Mouse (Mus musculus): Measurements from ENCODE around the gene 2610318N02Rik.
"Not testable (repeated sequence)": the region's sequence is repeated elsewhere in the genome, so short reads cannot be mapped to it uniquely, and the experiment has no call there.

The 2610318N02Rik gene

DNA sequence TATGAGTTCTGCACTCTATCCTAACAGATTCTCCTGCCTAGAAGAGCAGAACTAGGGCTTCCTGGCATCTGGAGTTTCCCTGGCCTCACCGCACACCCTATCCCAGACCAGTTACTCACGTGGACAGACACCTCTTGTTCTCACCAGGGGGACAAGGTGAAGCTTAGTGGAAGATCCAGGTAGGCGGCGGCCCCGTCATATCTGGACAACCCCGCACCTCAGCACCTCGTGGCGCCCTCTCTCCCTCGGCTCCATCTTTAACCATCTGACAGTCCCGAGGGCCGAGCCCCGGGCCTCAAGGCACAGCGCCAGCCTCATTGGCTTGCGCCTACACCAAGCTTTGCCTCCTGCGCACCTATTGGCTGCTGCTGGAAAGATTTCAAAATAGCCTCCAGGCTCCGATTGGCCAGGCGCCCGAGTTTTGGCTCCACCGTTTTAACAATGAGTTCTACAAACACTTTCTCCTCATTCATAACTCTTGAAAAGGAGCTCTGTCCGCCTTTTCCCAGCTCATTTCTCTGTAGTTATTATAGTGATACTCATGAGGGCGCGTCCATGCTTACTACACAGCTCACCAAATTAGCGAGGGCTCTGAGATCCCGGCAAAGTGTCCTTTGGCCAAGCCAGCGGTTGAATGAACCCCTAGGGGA lies at the start of gene 2610318N02Rik:
2610318N02Rik (minus strand) TSS at position 297 of the 650 bp plus-strand sequence.
- ATAC-seq (ENCODE audit: low TSS enrichment): peak; percentile 60

DNA sequence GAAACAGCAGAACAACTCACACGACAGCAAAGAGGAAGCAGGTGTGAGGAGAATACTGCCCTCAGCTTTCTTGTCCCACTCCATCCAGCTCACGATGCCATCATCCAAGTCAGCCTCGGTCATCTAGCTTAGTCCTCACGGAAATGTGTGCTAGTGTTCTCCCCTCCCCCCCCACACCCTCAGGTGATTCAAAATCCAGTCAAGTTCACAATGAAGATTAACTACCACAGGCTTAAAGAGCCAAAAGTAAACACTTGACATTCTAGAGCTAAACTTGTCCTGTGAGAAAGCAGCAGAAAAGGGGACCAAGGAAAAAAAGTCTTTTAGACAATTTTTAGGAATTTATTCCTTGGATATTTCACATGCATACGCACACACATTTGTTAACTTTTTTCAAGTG lies 43.1 kb upstream of the 2610318N02Rik start:
- ATAC-seq (ENCODE audit: low TSS enrichment): no peak

DNA sequence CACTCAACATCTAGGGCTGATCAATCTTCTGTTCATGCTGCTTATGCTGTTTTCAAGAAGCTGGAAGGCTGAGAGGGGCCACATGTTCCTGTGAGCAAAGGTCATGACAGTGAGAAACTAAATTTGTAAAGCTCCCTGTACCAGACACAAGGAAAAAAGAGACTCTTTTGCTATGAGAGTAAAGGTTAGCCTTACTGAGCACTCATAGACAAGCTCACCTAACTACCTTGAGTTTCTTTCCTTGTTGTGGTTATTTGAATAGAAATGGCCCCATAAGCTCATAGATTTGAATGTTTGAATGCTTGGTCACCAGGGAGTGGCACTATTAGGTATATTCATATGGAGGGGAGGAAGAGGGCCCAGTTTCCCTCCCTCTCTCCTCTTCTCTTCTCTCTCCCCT lies 42.2 kb upstream of the 2610318N02Rik start:
- ATAC-seq (ENCODE audit: low TSS enrichment): no peak

DNA sequence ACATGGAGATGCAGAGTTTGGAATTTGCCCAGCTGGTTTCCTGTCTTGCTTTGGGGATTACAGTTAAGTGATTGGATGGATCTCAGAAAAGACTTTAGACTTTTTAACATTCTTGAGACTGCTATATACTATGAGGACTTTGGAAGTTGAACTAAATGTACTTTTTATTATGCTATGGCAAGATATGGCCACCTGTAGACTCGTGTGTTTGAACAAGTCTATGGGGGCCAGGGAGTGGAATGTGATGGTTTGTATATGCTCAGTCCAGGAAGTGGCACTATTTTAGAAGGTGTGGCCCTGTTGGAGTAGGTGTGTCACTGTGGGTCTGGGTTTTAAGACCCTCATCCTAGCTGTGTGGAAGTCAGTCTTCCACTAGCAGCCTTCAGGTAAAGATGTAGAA lies 40.5 kb upstream of the 2610318N02Rik start:
- not testable (repeated sequence) for ATAC-seq (ENCODE audit: low TSS enrichment)

DNA sequence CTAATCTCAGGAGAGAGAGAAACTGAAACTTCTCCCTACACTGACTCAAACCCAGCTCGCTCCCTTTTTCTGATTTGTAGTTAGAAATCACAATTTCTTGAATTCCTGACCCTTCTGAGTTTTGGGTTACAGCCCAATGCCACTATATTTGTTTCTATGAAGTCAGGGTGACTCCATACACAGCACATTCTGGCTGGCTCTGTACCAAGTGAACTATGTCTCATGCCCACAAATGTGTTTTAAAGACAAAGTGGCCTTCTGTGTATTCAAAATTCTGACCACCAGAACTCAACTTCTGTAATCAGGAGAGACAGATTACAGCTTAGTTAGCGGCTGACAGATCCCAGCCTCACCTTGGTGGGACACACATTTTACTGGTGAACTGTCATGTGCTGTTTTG lies 29.4 kb upstream of the 2610318N02Rik start:
- no peak for ATAC-seq (ENCODE audit: low TSS enrichment)

DNA sequence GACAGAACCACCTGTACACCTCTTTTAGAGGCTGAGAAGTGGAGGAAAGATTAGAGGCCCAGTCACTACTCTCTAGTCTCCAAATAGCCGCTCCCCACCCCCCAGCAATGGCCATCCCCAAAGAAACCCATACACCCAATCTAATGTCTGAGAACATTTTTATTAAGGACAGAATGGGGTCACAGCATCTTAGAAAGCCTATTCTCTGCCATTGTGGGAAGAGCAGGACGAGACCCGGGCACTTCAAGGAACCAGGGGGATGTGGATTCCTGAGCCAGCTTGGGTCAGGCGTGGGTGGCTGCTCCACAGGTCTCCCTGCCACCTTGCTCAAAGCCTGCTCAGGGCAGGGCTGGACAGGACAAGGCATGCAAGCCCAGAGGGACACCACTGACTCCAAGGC lies 26.9 kb upstream of the 2610318N02Rik start:
- no peak for ATAC-seq (ENCODE audit: low TSS enrichment)

DNA sequence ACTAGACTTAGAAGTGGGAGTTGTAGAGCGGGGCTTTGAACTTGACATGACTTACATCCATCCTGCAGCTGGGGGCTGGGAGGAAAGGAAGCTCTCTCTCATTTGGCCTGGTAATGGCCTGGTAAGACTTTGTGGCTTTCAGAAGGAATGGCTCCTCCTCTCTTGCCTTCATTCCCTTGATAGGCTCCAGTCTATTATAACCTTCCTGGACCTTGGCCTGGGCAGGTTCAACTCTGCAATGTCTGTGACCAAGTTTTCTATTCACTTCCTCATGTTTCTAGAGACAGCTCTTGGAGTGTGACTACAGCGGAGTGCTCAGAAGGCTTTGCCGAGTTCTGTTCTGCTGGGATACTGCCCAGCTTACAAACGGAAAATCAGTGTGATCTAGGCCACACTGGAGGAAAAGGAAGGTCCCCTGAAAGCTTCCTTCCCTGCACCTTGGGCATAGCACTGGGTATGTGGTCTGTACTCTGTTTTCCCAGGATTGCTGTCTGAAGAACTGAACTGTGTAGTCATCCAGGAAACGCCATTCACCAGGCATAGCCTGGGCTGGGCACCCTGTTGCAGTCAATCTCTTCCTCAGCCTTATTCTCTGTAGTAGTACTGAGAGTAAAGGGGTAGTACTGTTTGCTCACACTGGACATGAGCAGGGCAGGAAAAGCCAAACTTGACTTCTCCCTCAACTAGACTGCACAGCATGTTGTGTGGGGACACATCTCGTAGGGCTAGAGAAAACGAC lies 25.7 kb upstream of the 2610318N02Rik start:
- no peak for ATAC-seq (ENCODE audit: low TSS enrichment)

DNA sequence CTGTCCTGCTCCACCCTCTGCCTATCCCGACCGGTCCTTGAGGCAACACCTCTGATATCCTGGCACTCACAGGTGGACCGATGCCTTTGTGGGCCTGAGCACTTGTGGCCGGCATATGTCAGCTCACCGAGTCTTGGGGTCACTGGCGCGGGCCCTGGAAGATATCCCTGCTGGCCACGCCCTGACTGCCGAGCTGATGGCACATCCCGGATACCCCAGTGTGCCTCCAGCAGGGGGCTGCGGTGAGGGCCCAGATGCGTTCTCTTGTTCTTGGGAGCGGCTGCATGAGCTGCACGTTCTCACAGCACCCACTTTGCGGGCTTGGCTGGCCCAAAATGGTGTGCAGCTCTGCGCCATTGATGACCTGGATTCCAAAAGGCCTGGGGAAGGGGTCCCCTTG lies 23.1 kb upstream of the 2610318N02Rik start:
- ATAC-seq (ENCODE audit: low TSS enrichment): no peak

DNA sequence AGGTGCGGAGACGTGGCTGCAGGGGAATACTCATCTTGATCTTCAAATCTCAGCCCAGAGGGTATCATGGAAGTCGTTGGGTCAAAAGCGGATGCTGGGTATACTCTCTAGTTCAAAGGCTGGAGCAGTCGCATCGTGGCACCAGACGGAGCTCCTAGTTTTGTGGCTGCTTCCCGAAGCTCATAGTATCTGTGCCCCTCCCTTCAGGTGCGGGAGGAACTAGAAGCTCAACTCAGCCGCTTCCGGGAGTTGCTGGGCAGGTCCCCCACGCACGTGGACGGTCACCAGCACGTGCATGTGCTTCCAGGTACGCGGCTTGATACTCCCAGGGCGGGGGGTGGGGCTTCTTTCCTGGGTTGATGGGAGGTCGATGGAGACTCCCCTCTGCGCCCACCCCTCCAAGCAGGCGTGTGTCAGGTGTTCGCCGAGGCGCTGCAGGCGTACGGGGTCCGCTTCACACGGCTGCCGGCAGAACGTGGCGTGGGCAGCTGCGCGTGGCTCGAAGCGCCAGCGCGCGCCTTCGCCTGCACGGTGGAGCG lies 22.5 kb upstream of the 2610318N02Rik start:
- peak; percentile 38; the same call in 1 of the 2 replicates for ATAC-seq (ENCODE audit: low TSS enrichment)

DNA sequence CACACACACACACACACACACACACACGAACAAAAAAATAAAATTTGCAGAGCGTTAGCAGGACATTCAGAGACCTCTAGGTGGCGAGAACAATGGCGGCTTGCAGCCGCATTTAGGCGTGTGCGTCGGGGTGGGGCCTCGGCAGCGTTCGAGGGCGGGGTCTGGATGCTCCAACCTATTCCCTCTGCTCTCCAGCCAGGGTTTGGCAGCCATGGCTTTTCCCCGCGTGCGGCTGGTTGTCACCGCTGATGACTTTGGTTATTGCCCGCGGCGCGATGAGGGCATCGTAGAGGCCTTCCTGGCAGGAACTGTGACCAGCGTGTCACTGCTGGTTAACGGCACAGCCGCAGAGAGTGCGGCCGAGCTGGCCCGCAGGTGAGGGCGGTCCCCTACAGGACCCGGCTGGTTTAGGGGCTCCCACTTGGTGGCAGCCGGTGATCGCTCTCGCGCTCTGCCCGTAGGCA lies 21.8 kb upstream of the 2610318N02Rik start, which contains the start of gene Ccdc116:
Ccdc116 (minus strand) TSS at position 458 of the 464 bp plus-strand sequence.
- ATAC-seq (ENCODE audit: low TSS enrichment): peak; percentile 84

DNA sequence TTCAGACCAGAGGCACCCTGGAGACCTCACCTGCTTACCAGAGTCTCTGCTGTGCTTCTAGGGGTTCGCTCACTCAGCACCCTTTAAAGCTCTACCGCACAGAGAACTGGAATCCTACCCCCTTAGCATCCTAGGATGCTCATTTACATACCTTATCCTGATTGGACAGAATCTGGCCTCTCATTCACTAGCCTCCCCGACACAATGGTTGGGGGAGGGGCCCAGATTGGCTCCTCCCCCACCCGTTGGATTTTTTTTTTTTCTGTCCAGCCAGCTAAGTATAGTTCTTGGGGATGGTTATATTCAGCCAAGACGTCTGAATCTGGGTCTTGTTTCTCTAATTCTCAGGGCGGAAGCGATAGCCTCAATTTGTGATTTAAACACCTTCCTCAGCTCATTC lies 19.4 kb upstream of the 2610318N02Rik start, which contains the start of gene Ydjc:
Ydjc (plus strand) TSS at position 283 of the 400 bp plus-strand sequence.
- ATAC-seq (ENCODE audit: low TSS enrichment): no peak

DNA sequence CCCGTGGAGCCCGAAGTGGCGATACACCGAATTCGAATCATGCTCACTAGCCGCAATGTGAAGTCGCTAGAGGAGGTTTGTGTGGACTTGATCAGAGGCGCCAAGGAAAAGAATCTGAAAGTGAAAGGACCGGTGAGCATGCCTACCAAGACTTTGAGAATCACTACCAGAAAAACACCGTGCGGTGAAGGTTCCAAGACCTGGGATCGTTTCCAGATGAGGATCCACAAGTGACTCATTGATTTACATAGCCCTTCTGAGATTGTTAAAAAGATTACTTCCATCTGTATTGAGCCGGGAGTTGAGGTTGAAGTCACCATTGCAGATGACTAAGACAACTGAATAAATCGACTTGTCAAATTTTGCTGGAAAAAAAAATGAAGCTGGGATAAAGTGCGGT lies 12.4 kb upstream of the 2610318N02Rik start:
- ATAC-seq (ENCODE audit: low TSS enrichment): no peak

DNA sequence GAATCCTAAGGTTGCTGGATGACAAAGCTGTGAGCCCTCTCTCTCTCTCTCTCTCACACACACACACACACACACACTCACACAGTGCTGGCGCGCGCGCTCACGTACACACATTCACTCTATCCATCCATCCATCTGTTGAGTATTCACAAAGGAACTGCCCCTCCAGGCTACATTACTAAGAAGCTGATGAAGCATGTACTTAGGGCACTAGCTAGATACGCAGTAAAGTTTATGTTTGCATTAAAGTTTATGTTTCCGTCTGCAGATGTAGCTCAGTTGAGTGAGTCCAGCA lies 7.9 kb upstream of the 2610318N02Rik start:
- no peak for ATAC-seq (ENCODE audit: low TSS enrichment)

DNA sequence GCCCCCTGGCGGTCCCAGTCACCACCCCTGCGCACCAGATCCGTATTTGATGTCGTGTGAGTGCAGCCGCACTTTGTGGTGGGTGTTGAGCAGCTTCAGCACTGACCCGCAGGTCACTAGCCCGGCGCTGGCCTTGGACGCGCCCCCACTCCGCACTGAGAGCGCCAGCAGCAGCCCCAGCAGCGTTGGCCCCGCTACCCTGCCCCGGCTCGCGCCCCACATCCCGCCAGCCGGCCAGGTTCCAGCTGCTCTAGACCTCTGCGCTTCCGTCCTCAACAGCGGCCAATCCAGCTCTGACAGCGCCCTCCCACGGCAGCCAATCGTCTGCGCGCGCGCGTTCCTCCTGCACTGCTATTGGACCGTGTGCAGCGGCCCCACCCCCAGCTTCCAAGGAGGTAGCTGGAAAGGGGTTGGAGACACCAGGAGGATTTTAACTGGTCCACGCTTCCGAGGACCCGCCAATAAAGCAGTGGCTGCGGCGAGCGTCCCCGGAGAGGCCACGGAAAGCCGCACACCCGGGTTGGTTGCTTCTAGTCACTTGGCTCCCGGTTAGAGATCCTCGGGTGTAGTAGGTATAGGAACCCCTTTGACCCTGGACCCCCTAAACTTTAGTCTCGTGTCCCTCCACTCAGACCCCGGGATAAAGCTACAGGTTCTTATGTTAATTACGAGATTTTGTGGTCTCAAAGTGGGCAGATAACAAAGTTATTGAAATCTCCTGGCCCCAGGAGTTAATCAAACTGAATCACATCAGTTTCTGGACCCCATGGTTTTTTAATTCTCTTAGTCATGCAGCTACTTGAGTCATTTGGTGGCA lies 7.3 kb upstream of the 2610318N02Rik start, which contains the start of gene Sdf2l1:
Sdf2l1 (minus strand) TSS at position 295 of the 817 bp plus-strand sequence.
- ATAC-seq (ENCODE audit: low TSS enrichment): peak; percentile 98

DNA sequence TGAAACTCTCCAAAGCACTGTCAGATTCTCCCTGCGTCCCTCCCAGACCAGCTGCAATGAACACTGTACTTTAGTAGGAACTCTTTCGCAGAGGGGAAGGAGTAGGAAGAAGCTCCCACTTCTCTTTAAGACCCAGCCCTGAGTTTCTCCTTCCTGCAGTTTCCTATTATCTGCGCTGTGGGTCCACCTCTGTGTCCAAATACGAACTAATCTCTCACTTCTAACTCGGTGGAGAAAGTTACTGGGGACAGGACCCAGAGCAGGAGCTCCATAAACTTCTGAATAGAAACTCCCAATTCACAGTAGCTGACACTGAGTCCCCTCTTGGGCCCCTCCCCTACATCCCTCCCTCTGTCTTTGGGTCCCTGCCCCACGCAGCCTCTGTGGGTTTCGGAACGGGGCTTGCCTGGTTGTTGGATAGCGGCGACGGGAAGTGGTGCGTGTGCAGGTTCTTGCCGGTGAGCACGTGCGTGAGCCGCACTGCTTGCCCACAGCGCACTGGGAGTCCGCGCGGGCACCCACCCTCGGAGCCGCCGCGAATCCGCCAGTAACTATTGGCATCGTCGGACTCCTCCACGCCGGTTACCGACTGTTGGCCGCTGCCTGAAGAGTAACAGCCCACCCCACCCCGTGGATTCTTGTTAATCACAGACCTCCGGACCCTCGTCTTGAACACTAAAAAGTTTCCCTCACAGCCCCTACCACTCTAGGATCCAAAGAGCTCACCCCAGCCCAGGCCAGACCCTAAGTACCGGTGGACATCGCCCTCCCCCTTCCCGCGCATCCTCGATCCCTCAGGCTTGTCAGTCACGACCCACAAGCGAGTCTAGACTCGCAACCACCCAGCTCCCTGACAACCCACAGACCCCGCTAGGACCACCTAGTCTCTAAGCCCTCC lies 6.5 kb upstream of the 2610318N02Rik start:
- ATAC-seq (ENCODE audit: low TSS enrichment): peak; percentile 25; the same call in 1 of the 2 replicates

DNA sequence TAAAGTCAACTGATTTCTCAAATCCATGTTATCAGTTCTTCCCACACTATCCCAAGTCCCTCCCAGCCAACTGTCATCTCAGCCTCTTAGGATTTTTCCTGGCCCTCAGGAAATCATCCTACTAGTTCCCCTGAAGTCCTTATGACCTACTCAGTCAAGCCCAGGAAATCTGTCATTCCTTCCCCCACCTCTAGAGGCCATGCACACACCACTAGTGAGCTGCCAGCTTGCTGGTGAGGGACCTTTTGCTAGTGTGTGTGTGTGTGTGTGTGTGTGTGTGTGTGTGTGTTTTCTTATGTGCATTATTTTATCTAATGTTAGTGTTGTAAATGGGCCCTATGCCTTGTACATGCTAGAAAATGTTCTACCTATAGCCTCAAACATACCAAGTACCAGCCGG lies 2.3 kb upstream of the 2610318N02Rik start:
- ATAC-seq (ENCODE audit: low TSS enrichment): no peak

DNA sequence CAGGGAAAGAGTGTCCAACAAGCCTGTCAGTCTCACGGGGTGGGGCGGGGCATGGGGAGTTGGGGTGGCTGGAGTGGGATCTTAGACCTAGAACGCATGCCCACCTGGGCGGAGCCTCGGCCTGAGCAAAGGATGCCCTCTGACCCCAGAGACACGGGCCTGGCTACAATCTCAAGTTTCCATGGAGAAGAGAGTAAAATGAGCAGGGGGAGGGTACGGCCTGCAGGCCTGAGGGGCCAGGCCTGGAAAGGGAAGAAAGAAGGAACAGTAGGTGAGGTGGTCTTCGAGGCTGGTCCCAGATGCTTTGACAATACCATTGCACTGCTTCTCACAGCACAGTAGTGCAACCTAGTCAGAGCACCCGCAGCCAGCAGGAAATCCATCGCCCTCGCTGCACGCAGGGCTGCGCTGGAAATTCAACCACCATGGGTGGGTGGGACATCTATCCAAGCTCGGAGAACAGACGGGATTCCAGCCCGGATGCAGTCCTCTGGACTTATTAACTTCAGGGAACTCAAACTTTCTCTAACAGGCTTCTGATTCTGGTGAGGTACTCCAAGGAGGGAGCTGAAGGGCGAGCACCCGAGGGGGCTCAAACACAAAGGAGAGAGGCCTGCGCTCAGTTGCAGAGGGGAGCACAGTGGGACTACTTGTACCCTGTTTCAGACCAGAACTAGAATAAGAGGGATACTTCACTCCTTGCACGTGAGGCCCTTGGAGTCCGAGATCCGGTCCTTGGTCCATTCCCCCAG lies 672 bp downstream of the 2610318N02Rik start:
- no peak for ATAC-seq (ENCODE audit: low TSS enrichment)

DNA sequence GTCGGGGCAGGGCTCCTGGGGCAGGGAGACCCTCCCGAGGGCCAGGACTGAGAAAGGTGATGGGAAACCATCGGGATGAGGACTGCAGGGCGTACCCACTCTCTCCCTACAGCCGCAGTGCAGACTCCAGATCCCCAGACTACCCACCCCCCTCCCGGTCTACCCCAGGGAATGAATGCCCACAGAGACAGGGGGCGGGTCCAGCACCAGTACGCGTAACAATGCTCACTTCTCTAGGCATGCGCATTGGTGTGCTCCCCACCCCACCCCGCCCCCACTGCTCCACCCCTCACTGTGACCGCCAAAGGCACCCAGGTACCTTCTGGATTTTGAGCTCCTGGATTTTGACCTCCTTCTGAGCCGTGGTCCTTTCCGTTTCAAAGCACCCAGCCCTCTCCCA lies 3.4 kb downstream of the 2610318N02Rik start:
- no peak for ATAC-seq (ENCODE audit: low TSS enrichment)

DNA sequence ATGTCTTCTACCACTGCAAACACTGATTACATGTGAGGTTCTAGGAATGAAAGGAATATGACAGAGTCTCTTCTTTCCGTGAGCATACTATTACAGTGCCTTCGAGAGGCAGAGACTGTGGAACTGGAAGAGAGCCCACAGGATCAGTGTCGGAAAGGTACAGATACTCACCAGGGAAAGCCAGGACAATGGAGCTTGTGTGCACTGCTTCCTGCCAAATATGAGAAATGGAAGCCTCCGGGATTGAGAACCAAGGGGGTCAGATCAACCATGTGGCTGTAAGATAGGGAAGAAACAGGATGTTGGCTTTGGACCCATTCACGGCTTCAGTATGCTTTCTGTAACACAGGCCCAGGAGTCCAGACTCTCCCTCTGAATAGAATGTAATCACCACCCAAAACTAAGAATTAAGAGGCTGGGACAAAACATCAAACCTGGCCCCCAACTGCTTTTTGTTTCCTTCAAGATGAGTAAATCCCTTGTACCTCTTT lies 7.6 kb downstream of the 2610318N02Rik start:
- no peak for ATAC-seq (ENCODE audit: low TSS enrichment)
